Comparison of ENCODE assay signal across 22 mouse cellular contexts in genomic region chr10:111083861-111084260, GRCm38 (mm10).
DNase-seq lines count a peak whose midpoint lies in the region; ATAC-seq and TF ChIP-seq lines count a peak whose summit lies in the region.
"Had no signal": no experiment of that assay in that cellular context is flagged by ENCODE, and none has a peak within 500 bp of the region (broad histone marks: within the 10 kb centered on the region; RNA-seq: fewer than 3 reads in every experiment).

No protein-coding gene starts in this region.

- no peak for DNase-seq in hindbrain, embryonic 11.5 days (ENCODE audit: low spot score)
- no peak for DNase-seq in lung, postnatal 0 days (ENCODE audit: low spot score)
- no peak for DNase-seq in lung, postnatal 4 days
- DNase-seq: adrenal gland, adult 2 months; cerebellum, adult 11 months; cerebellum, adult 9-11 months; forebrain, postnatal 0 days; gastrocnemius, postnatal 10 days; gastrocnemius, postnatal 36 days; heart, adult 2 months; heart, postnatal 14 days; heart, postnatal 4 days had no signal

- TF ChIP-seq EP300 in lung, postnatal 0 days (IDR thresholded peaks at IDR 0.05), result no peak

- H3K36me3 ChIP-seq in hindbrain, embryonic 15.5 days, result no peaks in the 10 kb centered on the region
- H3K36me3 ChIP-seq in hindbrain, embryonic 11.5 days (ENCODE audit: control insufficient read depth, insufficient read depth, low read length), result no peaks in the 10 kb centered on the region
- H3K36me3 ChIP-seq in lung, postnatal 0 days (ENCODE audit: insufficient read depth, low read length), result no peaks in the 10 kb centered on the region
- H3K36me3 ChIP-seq in neural tube, embryonic 13.5 days, result no peaks in the 10 kb centered on the region
- H3K36me3 ChIP-seq in neural tube, embryonic 15.5 days, result no peaks in the 10 kb centered on the region
- H3K36me3 ChIP-seq: embryonic facial prominence, embryonic 12.5 days; embryonic facial prominence, embryonic 15.5 days; heart, embryonic 10.5 days; heart, embryonic 13.5 days; intestine, embryonic 15.5 days had no signal

- H3K9me3 ChIP-seq in hindbrain, embryonic 15.5 days, result no peaks in the 10 kb centered on the region
- H3K9me3 ChIP-seq in hindbrain, embryonic 11.5 days (ENCODE audit: control insufficient read depth, low read length), result no peaks in the 10 kb centered on the region
- H3K9me3 ChIP-seq in lung, postnatal 0 days (ENCODE audit: low read length), result no peaks in the 10 kb centered on the region
- no peaks in the 10 kb centered on the region for H3K9me3 ChIP-seq in neural tube, embryonic 13.5 days
- H3K9me3 ChIP-seq in neural tube, embryonic 15.5 days (replicated peaks), result no peaks in the 10 kb centered on the region
- H3K9me3 ChIP-seq: embryonic facial prominence, embryonic 12.5 days; embryonic facial prominence, embryonic 15.5 days; heart, embryonic 10.5 days; heart, embryonic 13.5 days; intestine, embryonic 15.5 days had no signal

- H3K4me1 ChIP-seq in hindbrain, embryonic 15.5 days (replicated peaks), result peaks cover 6% of the 10 kb centered on the region; the same call in 1 of the 2 replicates
- no peaks in the 10 kb centered on the region for H3K4me1 ChIP-seq in hindbrain, embryonic 11.5 days (replicated peaks; ENCODE audit: control insufficient read depth, insufficient read depth, low read length)
- no peaks in the 10 kb centered on the region for H3K4me1 ChIP-seq in lung, postnatal 0 days (ENCODE audit: insufficient read depth, low read depth, low read length)
- H3K4me1 ChIP-seq in neural tube, embryonic 13.5 days (replicated peaks), result peaks cover 15% of the 10 kb centered on the region; the same call in 1 of the 2 replicates
- H3K4me1 ChIP-seq in neural tube, embryonic 15.5 days, result 0 out of 2 replicates have a peak, but pooled peaks cover 2% of the 10 kb centered on the region
- H3K4me1 ChIP-seq: embryonic facial prominence, embryonic 12.5 days; embryonic facial prominence, embryonic 15.5 days; heart, embryonic 10.5 days; intestine, embryonic 15.5 days had no signal

- peak; percentile 38; the same call in 1 of the 2 replicates for ATAC-seq in hindbrain, embryonic 15.5 days (ENCODE audit: low FRiP score, low read depth)
- ATAC-seq in hindbrain, embryonic 11.5 days (ENCODE audit: low FRiP score), result no peak
- no peak for ATAC-seq in lung, postnatal 0 days
- ATAC-seq in neural tube, embryonic 13.5 days (ENCODE audit: low read depth), result peak; percentile 40; the same call in 1 of the 2 replicates
- no peak for ATAC-seq in neural tube, embryonic 15.5 days (ENCODE audit: low FRiP score)
- ATAC-seq: CD4-positive, CD25-positive, alpha-beta regulatory T cell, adult 4 months; forebrain, embryonic 14.5 days; forebrain, postnatal 0 days; intestine, embryonic 15.5 days had no signal

- no peaks in the 10 kb centered on the region for H3K27me3 ChIP-seq in hindbrain, embryonic 15.5 days
- no peaks in the 10 kb centered on the region for H3K27me3 ChIP-seq in hindbrain, embryonic 11.5 days (ENCODE audit: control insufficient read depth, insufficient read depth, low read length)
- no peaks in the 10 kb centered on the region for H3K27me3 ChIP-seq in lung, postnatal 0 days (replicated peaks; ENCODE audit: insufficient read depth, low read length)
- H3K27me3 ChIP-seq in neural tube, embryonic 13.5 days, result no peaks in the 10 kb centered on the region
- no peaks in the 10 kb centered on the region for H3K27me3 ChIP-seq in neural tube, embryonic 15.5 days (replicated peaks)
- H3K27me3 ChIP-seq: embryonic facial prominence, embryonic 12.5 days; embryonic facial prominence, embryonic 15.5 days; heart, embryonic 13.5 days; intestine, embryonic 15.5 days had no signal

- no peak overlapping the region for H3K9ac ChIP-seq in hindbrain, embryonic 15.5 days
- H3K9ac ChIP-seq in hindbrain, embryonic 11.5 days (ENCODE audit: low read depth, low read length), result no peak overlapping the region
- no peak overlapping the region for H3K9ac ChIP-seq in lung, postnatal 0 days (replicated peaks; ENCODE audit: low read depth)
- no peak overlapping the region for H3K9ac ChIP-seq in neural tube, embryonic 13.5 days
- H3K9ac ChIP-seq in neural tube, embryonic 15.5 days (replicated peaks), result no peak overlapping the region
- H3K9ac ChIP-seq: embryonic facial prominence, embryonic 12.5 days; embryonic facial prominence, embryonic 15.5 days; forebrain, postnatal 0 days; heart, embryonic 13.5 days; intestine, embryonic 15.5 days had no signal

- TF ChIP-seq CTCF in lung, postnatal 0 days (IDR thresholded peaks at IDR 0.05), result no peak

- H3K27ac ChIP-seq in hindbrain, embryonic 15.5 days (replicated peaks), result no peak overlapping the region
- H3K27ac ChIP-seq in hindbrain, embryonic 11.5 days (ENCODE audit: low read depth, low read length), result no peak overlapping the region
- H3K27ac ChIP-seq in lung, postnatal 0 days (ENCODE audit: low read length), result peak overlapping the region; percentile 49; the same call in 1 of the 2 replicates
- no peak overlapping the region for H3K27ac ChIP-seq in neural tube, embryonic 13.5 days (replicated peaks)
- H3K27ac ChIP-seq in neural tube, embryonic 15.5 days (replicated peaks), result no peak overlapping the region
- H3K27ac ChIP-seq: embryonic facial prominence, embryonic 12.5 days; embryonic facial prominence, embryonic 15.5 days; heart, adult 2 months; heart, embryonic 10.5 days; heart, embryonic 13.5 days; intestine, embryonic 15.5 days had no signal

- WGBS in hindbrain, embryonic 15.5 days, result 27% methylated on average over 2 of the region's 2 CpGs
- whole genome bisulfite sequencing in hindbrain, embryonic 11.5 days, result 57% methylated on average over 2 of the region's 2 CpGs
- 69% methylated on average over 2 of the region's 2 CpGs for WGBS in lung, postnatal 0 days
- WGBS in neural tube, embryonic 13.5 days, result 57% methylated on average over 2 of the region's 2 CpGs
- 33% methylated on average over 2 of the region's 2 CpGs for WGBS in neural tube, embryonic 15.5 days

- H3K4me3 ChIP-seq in hindbrain, embryonic 15.5 days, result no peak overlapping the region
- H3K4me3 ChIP-seq in hindbrain, embryonic 11.5 days (ENCODE audit: low read depth, low read length), result no peak overlapping the region
- H3K4me3 ChIP-seq in lung, postnatal 0 days (ENCODE audit: low read depth, low read length), result no peak overlapping the region
- H3K4me3 ChIP-seq in neural tube, embryonic 13.5 days, result no peak overlapping the region
- H3K4me3 ChIP-seq in neural tube, embryonic 15.5 days (replicated peaks), result no peak overlapping the region
- H3K4me3 ChIP-seq: embryonic facial prominence, embryonic 12.5 days; embryonic facial prominence, embryonic 15.5 days; heart, adult 2 months; heart, embryonic 10.5 days; heart, embryonic 13.5 days; intestine, embryonic 15.5 days had no signal

- no peak overlapping the region for H3K4me2 ChIP-seq in hindbrain, embryonic 15.5 days
- H3K4me2 ChIP-seq in hindbrain, embryonic 11.5 days (replicated peaks; ENCODE audit: low read depth, low read length), result no peak overlapping the region
- no peak overlapping the region for H3K4me2 ChIP-seq in lung, postnatal 0 days (replicated peaks; ENCODE audit: low read depth, low read length)
- H3K4me2 ChIP-seq in neural tube, embryonic 13.5 days, result no peak overlapping the region
- no peak overlapping the region for H3K4me2 ChIP-seq in neural tube, embryonic 15.5 days
- H3K4me2 ChIP-seq: embryonic facial prominence, embryonic 12.5 days; embryonic facial prominence, embryonic 15.5 days; heart, embryonic 13.5 days; intestine, embryonic 15.5 days had no signal

Comparison
In these comparisons a context has a peak if more than half of its experiments do, and no peak if none do; other contexts are left out.
1. ATAC-seq: peak in hindbrain, embryonic 15.5 days (single experiment) and neural tube, embryonic 13.5 days (single experiment); none in hindbrain, embryonic 11.5 days (single experiment), lung, postnatal 0 days (single experiment) and neural tube, embryonic 15.5 days (single experiment).